Mouse (Mus musculus) cortical plate, adult 2 months (tissue): ENCODE measurements around the gene Edil3.

Experiments used
- CTCF ChIP-seq: fragments of 200-500 bp; IDR thresholded peaks from 2 replicates; pipeline ENCODE4 v1.5.1; 2011; ENCODE audit warnings: mild to moderate bottlenecking, control low read depth, low read length; ENCODE audit not compliant: insufficient read depth; ENCODE audit errors: extremely low read depth
- POLR2A ChIP-seq: fragments of 200-500 bp; IDR thresholded peaks from 2 replicates; pipeline ENCODE4 v1.6.1; 2011; ENCODE audit warnings: mild to moderate bottlenecking, low read length, control low read depth; ENCODE audit not compliant: insufficient read depth; ENCODE audit errors: extremely low read depth

DNA sequence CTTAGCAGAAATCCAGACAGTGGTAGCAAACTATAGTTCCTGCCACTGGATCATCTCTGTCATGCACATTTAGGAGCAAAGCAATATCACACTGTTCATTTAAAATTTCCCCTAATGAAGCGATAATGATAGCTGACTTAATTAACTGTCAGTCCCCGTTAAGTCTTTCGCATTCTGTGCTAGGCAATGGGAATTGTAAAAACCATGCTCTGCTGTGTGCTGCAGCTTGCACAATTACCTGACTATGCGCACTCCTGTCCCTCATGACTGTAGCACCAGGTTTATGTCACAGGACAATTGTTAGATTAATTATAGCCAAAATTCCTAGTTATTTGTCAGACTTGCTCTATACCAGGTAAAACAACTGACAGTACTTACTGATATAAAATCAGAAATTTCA lies 348.8 kb downstream of the Edil3 start:
- TF ChIP-seq POLR2A (no peak), CTCF (no peak)
